Mouse (Mus musculus) frontal cortex, postnatal 25 days (tissue): Measurements from ENCODE around the gene Ucp3.

Experiments
- DNase-seq, 2 experiments: peaks; one replicate each; pipeline ENCODE4 v3.0.0; 2022; ENCODE audit warnings: low spot score in 2 of 2

The Ucp3 gene

GRCm38 (mm10) chr7:100500276-100500977 is 27.6 kb downstream of the Ucp3 start:
- DNase-seq, result no peak

DNA sequence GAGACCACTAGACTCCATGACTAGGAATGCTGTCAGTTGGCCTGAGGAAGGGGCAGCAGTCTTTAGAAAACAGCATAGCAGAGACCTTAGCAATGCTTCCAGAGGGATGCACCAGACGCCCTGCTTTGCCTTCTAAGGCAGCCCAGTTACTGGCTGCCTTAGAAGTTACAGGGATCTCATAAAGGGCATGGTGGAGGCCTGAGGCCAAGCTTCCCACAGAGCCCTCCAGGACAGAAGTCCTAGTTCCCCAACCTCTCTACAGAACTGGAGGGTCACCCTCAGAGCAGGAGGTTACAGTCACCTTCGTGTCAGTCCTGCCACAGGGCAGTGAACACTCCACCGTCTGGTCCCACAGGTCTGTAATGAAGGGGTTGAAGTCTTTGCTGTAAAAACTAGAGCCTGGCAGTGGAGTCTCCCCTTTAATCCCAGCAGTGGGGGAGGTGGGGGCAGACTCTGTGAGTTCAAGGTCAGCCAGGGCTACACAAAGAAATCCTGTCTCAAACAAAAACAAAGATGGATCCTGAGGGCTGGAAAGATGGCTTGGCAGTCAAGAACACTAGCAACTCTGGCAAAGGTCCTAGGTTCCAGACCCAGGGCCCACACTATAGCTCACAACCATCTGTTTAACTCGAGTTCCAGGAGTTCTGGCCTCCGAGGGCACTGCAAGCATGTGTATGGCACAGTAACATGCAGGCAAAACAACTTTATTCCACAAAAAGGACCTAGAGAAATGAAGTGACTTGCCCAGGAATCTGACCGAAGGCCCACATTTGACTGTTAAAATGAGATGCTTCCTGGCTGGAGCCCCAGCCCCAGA is 28.4 kb downstream of the Ucp3 start:
- DNase-seq, result no peak

- DNase-seq, result no peak
Observed at GRCm38 (mm10) chr7:100501844-100502373, 29.1 kb downstream of the Ucp3 start.

GRCm38 (mm10) chr7:100502374-100502922 is 29.7 kb downstream of the Ucp3 start:
- DNase-seq, result no peak

DNA sequence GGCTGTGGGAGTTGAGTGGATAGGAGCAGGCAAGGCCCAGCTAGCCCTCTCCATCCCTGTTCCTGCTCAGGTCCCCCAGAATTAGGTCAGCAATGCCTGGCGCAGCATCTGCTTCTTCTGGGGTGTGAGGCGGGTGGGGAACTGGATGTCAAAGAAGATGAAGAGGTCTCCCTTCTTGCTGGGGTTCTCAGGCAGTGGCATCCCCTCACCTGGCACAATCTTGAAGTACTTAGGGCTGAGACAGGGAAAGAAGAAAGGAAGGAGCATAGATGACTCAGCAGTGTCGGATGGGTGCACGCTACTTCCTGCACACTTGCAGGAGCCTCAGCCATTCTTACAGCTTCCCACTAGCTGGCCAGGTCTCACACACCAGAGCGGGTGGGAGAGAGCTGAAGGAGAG is 30.3 kb downstream of the Ucp3 start:
- DNase-seq, result no peak

GRCm38 (mm10) chr7:100504740-100505487 is 32.1 kb downstream of the Ucp3 start:
- DNase-seq, result no peak

GRCm38 (mm10) chr7:100506494-100506893 is 33.7 kb downstream of the Ucp3 start:
- DNase-seq, result no peak

DNA sequence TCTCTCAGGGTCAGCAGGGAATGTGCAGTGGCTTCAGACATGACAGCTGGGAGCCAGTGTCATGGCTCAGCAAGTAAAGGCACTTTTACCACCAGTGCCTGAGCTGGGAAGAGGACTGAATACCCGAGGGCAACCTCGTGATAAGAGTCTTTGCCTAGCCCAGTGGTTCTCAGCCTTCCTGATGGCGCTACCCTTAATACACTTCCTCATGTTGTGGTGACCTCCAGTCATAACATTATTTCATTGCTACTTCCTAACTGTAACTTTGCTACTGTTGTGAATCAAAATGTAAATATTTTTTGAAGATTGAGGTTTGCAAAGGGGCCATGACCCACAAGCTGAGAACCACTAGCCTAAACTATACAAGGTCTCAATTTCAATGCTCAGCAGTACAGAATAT is 35.9 kb downstream of the Ucp3 start:
- no peak for DNase-seq

DNA sequence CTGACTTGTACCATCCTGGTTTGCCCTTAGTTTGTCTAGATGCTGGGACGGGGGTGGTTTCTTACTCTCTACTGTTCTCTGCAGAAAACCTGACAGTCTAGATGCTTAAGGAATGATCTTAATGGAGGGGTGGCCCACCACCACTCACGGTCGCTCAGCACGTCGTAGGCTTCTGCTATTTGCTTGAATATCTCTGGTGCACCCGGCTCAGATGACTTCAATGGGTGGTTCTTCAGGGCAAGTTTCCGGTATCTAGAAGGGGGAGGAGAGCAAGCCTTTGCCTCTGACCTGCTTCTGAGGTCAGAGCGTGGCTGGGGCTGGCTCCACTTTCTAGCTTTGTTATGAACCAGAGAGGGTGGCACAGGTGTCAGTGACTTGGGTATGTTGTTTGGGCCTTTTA is 38.8 kb downstream of the Ucp3 start:
- DNase-seq, result no peak

GRCm38 (mm10) chr7:100514573-100514972 is 41.8 kb downstream of the Ucp3 start, which contains the start of gene Dnajb13:
Gene Dnajb13, minus strand, starts transcription at chr7:100514960.
- no peak for DNase-seq

DNA sequence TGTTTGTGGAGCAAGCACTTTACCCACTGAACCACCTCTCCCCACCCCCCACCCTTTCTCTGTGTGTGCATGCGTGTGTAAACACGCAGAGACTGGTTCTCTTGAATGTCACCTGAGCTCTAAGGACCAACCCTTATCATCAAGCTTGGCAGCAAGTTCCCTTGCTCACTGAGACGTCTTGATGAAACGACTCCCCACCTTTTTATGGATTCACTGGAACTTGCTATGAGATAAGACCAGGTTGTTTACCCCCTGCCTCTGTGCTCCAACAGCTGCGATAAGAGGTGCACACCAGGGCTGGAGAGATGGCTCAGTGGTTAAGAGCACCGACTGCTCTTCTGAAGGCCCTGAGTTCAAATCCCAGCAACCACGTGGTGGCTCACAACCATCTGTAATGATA is 47.4 kb downstream of the Ucp3 start:
- DNase-seq, result no peak

- peak; percentile 54 to 77 for DNase-seq
Observed at GRCm38 (mm10) chr7:100520663-100521285, 48.0 kb downstream of the Ucp3 start.

GRCm38 (mm10) chr7:100522222-100522621 is 49.4 kb downstream of the Ucp3 start:
- no peak for DNase-seq

DNA sequence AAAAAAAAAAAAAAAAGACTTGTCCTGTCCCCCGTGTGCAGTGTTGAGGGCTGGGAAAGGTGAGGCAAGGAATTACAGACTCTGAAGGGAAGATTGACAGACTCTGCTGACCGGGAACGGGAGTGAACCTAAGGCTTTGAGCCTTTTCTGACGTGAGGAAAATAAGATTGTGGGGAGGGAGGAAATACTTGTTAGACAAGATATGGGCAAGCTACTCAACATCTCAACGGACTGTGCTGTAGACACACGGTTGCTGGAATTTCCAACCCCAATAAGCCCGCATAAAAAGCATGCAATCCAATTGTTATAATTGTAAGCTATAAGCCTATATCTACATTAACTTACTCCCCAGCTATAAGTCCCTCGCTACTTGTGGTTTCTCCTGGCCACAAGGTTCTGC is 51.9 kb downstream of the Ucp3 start:
- DNase-seq, result no peak

DNA sequence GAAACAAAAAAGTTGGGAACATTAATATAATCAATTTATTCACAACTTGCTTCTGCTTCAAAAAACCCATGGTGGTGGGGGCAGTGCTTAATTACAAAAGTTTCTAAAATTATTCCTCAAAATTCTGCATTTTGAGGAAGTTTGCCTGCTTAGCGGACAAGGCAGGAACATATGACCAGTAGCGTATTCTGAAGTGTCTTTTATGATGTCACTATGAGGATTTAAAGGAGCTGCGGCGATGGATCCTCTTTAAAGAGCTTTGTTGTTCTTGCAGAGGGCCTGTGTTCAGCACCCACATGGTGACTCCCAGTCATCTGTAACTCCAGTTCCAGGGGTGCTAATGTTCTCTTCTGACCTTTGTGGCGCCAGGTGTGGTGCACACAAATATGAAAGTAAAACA is 58.0 kb downstream of the Ucp3 start:
- no peak for DNase-seq

DNA sequence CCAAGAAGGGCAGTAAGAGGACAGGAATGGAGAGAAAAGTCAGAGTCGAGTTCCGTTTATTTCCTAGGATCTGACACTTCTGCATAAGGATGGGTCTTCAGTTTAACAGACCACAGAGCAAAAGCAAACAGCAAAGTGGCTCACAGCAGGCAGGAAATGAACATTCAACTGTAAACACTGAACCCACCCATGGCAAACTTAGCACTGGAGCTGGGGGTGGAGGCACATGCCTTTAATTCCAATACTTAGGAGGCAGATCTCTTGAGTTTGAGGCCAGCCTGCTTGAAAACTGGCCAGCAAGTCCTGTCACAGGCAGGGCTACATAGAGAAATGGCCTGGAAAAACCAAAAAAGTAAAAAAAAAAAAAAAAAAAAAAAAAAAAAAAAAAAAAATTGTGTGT is 60.7 kb downstream of the Ucp3 start:
- no peak for DNase-seq

- DNase-seq, result no peak
Observed at GRCm38 (mm10) chr7:100534216-100534615, 61.4 kb downstream of the Ucp3 start.

- no peak for DNase-seq
Observed at GRCm38 (mm10) chr7:100535831-100536230, 63.0 kb downstream of the Ucp3 start.
